Mouse (Mus musculus) heart, postnatal 4 days (tissue): ENCODE measurements around the gene Grk4. TPM values are rescaled to one million over a fixed set of nuclear protein-coding genes. Genes with fewer than 3 reads are reported as not detected.
A peak's percentile ranks its signal among the peaks of the same experiment; 100 is the strongest.
"Not testable (repeated sequence)": the region's sequence is repeated elsewhere in the genome, so short reads cannot be mapped to it uniquely, and the experiment has no call there.

Source experiments
- DNase-seq: peaks from one replicate; pipeline ENCODE4 v3.0.0; 2021
- microRNA-seq, 2 experiments: library from miRNA; unstranded; fragments of <30 nt; microRNA quantifications; one replicate each; pipeline ENCODE4 v1.2.0; 2021 to 2022
- total RNA-seq, 2 experiments: library from RNA; stranded (reverse); gene quantifications; 2 replicates each; pipeline ENCODE4 v1.2.3; 2021

Grk4 gene
- total RNA-seq, 2 experiments from 2014 or later = 1.1 to 2.9 TPM

DNA sequence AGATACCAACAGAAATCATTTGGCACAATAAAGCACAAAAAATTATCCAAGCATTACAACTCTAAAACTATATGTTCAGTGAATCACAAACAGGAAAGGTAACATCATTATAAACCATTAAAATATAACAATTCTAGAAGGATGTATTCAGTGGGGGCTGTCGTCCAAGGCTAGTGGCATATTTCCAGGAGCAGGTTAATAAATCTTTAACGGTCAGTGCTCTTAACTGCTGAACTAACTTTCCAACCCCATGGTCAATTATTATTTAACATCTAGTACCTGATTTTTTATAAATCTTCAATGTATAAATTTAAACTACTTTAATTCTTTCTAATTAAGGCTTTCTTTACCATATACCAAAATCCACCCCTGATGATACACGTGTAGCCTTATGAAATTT is 54.2 kb downstream of the Grk4 start:
- DNase-seq = not testable (repeated sequence)

DNA sequence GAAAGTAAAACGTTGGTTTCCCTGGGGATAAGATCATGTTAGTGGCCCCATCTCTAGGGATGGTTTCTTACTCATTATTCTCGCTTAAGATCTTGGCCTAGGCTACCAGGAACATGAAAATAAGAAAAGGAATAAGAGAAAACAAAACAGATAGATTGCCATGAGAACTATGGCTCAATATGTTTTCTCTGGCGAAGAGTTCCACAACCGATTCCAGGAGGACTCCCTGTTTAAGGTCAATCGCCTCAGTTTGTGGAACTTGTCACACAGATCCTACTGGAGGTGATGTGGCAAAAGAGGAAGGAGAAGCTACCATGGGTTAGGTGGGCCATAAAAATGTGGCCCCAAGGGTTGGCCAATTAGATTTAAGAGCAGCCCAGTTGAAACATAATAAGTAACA is 54.6 kb downstream of the Grk4 start:
- DNase-seq = no peak

DNA sequence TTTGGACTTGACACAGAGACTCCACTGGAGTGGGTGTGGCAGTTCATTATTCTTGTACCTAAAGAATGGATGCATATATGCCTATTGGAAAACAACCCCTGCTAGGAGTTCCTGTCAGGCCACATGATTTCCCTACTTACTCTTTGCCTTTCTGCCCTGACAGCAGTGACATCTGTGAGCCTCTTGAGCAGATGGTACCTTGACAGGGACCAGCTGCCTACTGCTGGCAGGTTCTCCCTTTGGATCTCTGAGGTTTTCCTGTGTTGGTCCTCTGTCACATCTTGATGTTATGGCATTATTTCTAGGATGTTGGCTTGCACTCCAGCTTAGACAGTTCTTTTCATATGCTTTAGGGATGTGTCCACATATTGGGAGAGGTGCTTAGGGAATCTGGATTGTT is 69.0 kb downstream of the Grk4 start:
- DNase-seq = no peak

- no peak for DNase-seq
Observed at GRCm38 (mm10) chr5:34730255-34730654, 70.1 kb downstream of the Grk4 start.

- DNase-seq = no peak
Observed at GRCm38 (mm10) chr5:34751477-34751876, 91.3 kb downstream of the Grk4 start.

DNA sequence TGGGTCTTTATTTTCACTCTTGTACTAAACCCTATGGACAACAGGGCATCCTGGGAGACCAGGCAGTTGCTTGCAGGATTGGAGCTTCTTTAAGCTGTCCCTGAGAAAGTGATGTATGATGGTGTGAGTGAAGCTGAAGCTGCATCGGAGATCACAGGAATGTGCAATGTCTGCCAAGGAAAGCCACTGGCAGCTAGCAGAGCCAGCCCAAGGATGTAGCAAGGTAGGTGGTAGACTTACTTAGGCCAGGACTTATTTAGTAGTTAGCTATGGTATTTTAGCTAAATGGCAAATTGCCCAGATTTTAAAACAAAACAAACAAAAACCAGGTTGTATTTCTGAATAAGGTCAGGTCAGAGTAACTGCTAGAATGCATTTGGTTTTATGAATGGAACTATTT is 98.6 kb downstream of the Grk4 start:
- no peak for DNase-seq

- DNase-seq = no peak
Observed at GRCm38 (mm10) chr5:34760850-34761508, 100.8 kb downstream of the Grk4 start.

DNA sequence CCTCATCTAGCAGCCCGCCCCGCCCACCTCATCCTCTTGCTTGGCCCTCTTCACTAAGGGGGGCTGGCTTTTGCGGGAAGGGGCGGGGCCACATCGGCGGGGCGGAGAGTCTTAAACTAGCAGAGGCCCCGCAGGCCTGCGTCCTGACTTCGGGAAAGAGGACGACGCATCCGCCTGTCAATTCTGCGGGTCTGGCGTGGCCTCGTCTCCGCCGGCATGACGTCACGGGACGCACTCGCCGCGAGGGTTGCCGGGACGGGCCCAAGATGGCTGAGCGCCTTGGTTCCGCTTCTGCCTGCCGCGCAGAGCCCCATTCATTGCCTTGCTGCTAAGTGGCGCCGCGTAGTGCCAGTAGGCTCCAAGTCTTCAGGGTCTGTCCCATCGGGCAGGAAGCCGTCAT is 101.3 kb downstream of the Grk4 start, which contains the start of gene Htt:
Gene Htt (plus strand): TSS at position 232 of the 400 bp plus-strand sequence.
- peak; percentile 97 for DNase-seq

DNA sequence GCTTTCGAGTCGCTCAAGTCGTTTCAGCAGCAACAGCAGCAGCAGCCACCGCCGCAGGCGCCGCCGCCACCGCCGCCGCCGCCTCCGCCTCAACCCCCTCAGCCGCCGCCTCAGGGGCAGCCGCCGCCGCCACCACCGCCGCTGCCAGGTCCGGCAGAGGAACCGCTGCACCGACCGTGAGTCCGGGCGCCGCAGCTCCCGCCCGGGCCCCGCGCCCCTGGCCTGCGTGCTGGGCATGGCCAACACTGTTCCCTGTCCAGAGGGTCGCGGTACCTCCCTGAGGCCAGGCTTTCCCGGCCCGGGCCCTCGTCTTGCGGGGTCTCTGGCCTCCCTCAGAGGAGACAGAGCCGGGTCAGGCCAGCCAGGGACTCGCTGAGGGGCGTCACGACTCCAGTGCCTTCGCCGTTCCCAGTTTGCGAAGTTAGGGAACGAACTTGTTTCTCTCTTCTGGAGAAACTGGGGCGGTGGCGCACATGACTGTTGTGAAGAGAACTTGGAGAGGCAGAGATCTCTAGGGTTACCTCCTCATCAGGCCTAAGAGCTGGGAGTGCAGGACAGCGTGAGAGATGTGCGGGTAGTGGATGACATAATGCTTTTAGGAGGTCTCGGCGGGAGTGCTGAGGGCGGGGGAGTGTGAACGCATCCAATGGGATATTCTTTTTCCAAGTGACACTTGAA is 101.9 kb downstream of the Grk4 start:
- peak; percentile 37 for DNase-seq

DNA sequence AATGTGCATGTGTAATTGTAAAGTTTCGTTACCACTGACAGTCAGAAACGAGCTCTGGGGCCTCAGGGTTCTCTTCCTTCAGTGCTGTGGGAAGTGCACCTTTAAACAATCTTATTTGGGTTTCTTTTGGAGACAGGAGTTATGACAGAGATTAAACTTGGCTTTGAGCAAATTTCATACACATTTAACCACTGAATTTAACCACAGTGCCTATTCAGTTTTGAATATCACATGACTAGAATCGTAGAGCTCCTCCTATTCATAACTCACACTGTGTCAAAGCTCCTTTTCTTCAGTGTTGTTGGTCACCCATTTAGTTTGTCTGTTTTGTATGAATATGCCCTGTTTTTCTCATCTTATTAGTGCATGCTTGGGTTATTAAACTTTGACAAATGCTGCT is 111.6 kb downstream of the Grk4 start:
- no peak for DNase-seq

DNA sequence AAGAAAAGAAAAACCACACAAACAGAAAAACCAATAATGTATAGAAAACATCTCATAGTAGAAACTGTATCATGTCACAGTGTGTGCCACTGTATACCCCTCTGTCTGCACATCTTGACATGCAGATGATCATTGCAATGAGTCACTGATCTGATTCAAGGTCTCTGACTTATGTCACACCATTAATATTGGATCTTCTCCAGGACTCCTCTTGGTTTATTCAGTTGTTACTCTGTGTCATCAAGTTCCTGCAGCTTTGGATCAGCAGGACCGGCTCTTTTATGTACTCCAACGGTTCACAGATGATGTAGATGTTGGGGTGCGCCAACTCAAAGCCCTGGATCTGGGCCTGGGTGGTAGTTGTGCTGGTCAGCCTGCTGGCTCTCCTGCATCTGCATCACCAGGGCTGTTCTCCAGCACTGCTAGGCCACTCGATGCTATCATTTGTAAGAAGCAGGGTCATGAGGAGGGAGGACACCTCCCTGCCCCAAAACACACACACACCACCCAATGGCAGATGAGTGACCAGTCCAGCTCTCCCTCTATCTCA is 112.6 kb downstream of the Grk4 start:
- no peak for DNase-seq

- no peak for DNase-seq
Observed at GRCm38 (mm10) chr5:34773392-34773791, 113.2 kb downstream of the Grk4 start.

- DNase-seq = no peak
Observed at GRCm38 (mm10) chr5:34785027-34785426, 124.8 kb downstream of the Grk4 start.

- DNase-seq = no peak
Observed at GRCm38 (mm10) chr5:34791141-34791540, 131.0 kb downstream of the Grk4 start.

DNA sequence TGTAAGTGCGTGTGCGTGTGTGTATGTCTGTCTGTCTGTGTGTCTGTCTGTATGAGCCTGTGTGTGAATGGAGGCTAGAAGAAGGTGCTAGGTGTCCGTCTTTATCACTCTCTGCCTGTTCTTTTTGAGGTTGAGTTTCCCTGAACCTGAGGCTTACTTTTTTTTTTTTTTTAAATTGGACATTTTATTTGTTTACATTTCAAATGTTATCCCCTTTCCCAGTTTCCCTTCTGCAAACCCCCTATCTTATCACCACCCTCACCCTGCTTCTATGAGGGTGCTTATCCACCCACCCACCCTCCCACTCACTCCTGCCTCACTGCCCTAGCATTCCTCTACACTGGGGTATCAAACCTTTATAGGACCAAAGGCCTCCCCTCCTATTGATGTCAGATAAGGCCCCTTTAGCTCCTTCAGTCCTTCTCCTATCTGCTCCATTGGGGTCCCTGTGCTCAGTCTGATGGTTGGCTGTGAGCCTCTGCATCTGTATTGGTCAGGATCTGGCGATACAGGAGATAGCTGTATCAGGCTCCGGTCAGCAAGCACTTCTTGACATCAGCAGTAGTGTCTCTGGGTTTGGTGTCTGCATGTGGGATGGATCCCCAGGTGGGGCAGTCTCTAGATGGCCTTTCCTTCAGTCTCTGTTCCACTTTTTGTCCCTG is 140.2 kb downstream of the Grk4 start:
- no peak for DNase-seq

Small RNA genes within 50 kb of the gene (microRNA-seq; reads per million reads assigned to microRNA genes)
- 0 reads per million in 2 experiments for gene Mir467g

Other genes with a start within 250 kb of the Grk4 start
- 10 to 100 TPM in 1 of 2 experiments, 1 to 10 TPM in 1; 8.8 to 10.3 TPM for gene Tnip2, start 146.4 kb upstream of the Grk4 start, total RNA-seq
- 1 to 10 TPM; 6.1 to 7.9 TPM for gene Sh3bp2, start 134.5 kb upstream of the Grk4 start, total RNA-seq
- 100 to 1,000 TPM; 202 to 209 TPM for gene Add1, start 86.7 kb upstream of the Grk4 start, total RNA-seq
- gene Mfsd10, start 23.2 kb upstream of the Grk4 start, total RNA-seq = 10 to 100 TPM; 27.9 to 30.5 TPM
- 10 to 100 TPM; 14.1 to 15.1 TPM for gene Nop14, start 231 bp upstream of the Grk4 start, total RNA-seq
- 10 to 100 TPM; 21.8 to 22.4 TPM for gene Htt, start 101.4 kb downstream of the Grk4 start, total RNA-seq
- gene Msantd1, start 247.6 kb downstream of the Grk4 start, total RNA-seq = under 1 TPM; 0.19 to 0.90 TPM